Mouse (Mus musculus) left cerebral cortex, postnatal 25 days (tissue): ENCODE measurements around the gene Speer2. TPM values are rescaled to one million over a fixed set of nuclear protein-coding genes. Genes with fewer than 3 reads are reported as not detected.

ENCODE experiments used
- DNase-seq, 2 experiments: peaks; one replicate each; pipeline ENCODE4 v3.0.0; 2022; ENCODE audit warnings: low spot score in 2 of 2, mixed read lengths in 1 of 2
- intact Hi-C: fragments of 180-260 bp; cut with DNase I; formaldehyde crosslinking; loops from one replicate; pipeline ENCODE4 v1.15.1; 2025
- total RNA-seq, 2 experiments: library from RNA; stranded (reverse); gene quantifications; 2 replicates each; pipeline ENCODE4 v1.2.3; 2021

Speer2 gene
- total RNA-seq: not detected

DNA sequence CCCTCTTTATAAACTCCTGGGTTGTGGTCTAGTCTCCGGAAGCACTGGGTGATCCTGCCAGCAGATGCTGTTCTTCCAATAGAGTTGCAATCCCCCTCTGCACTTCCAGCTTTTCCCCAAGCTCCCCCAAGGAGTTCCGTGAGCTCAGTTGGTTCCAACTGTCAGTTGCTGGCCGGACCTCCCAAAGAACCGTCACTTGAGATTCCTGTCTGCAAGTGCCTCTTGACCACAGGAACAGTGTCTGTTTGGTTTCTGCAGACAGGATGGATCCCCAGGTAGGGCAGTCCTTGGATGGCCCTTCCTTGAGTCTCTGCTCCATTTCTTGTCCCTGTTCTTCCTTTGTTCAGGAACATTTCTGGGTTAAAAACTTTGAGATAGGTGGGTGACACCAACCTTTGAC lies at the start of gene Speer2:
Gene Speer2 (minus strand): TSS at position 101 of the 400 bp plus-strand sequence.
- intact Hi-C loops: no loop called here
- DNase-seq: no peak

DNA sequence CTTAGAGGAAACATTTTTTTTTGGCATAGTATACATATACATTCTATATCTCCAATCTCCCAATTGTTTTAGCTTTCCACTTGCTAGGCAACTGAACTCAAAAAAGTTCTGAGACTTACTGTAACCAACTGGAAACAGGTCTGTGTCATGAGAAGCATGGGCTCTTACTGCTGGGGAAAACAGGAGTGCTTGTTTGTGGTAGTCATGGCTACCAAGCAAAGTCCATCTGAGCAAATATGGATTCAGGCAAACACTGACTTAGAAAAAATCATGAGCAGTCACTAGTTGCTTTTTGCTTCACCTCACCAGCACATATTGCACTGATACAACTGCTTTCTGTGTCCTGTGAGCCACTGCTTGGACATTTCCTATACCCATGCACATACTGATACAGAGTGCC lies 40.8 kb upstream of the Speer2 start:
- intact Hi-C loops: no loop called here
- DNase-seq: no peak

DNA sequence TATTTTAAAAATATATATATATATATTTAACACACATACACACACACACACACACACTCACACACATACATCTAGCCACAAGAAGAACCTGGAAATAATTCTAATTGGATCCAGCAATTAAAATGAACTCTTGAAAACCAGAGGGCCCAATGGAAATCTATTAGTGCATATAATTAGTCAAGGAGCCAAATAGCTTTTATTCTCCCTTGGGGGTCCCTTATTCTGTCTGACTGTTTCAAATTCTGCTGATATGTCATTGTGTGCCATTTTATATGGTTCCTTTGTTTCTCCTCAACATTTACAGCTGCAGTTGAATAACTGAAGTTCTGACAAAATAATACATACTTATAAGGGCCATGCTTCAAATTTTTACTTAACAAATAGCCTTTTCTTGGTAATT lies 17.2 kb upstream of the Speer2 start:
- intact Hi-C loops: no loop called here
- no peak for DNase-seq

DNA sequence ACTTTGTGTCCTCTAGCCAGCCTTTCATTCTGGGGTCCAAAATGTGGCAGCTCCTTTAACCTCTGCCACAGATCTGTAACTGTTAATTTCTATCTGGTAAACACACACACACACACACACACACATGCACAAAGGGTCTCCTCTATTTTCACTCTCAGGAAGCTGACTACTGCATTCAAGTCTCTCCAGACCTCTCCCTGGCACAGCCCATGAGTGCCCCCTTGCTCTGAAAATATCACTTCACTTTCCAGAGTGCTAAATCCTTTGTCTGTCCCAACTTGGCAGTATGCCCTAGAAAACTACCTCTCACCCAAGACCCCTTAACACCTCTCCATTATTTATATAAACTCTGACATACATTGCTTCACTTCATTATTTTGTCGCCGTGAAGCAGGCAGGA lies 26.9 kb downstream of the Speer2 start:
- intact Hi-C loops: no loop called here
- DNase-seq: no peak

DNA sequence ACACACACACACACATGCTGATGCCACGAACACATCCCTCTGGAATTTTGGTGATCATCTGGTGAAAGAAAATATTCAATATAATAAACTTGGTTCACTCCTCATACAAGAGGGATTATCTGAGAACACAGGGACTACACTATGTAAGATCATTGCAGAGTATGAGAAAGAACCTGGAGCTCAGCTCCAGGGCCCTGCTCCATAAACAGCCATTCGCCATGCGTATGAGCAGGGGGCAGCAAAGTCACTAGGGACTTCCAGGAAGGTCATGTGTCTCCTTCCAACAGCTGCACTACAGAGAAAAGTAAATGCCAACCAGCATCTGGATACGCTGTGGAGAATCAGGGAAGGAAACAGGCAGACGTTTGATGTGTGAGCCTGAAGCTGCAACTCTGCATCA lies 49.9 kb downstream of the Speer2 start:
- no peak for DNase-seq
- intact Hi-C loops: no loop called here
